Mouse (Mus musculus) neural tube, embryonic 14.5 days (tissue): Measurements from ENCODE around the gene Parm1. TPM values are rescaled to one million over a fixed set of nuclear protein-coding genes. Genes with fewer than 3 reads are reported as not detected.

ENCODE experiments used
- ATAC-seq: fragments of 200-750 bp; cut with Nextera tagmentation; 2 replicates; pipeline ENCODE4 v1.8.0; 2017; ENCODE audit warnings: low read depth, mild to moderate bottlenecking, moderate TSS enrichment, moderate library complexity
- H3K27ac ChIP-seq: fragments of 300-500 bp; sonication (generic); 2 replicates; pipeline ENCODE4 v1.5.1; 2014; ENCODE audit warnings: low read depth, mild to moderate bottlenecking, control low read depth, low read length, moderate library complexity, mixed read lengths
- H3K27me3 ChIP-seq: fragments of 300-500 bp; sonication (generic); 2 replicates; pipeline ENCODE4 v1.6.1; 2014; ENCODE audit warnings: low read length; ENCODE audit not compliant: control insufficient read depth, insufficient read depth
- H3K36me3 ChIP-seq: fragments of 300-500 bp; sonication (generic); 2 replicates; pipeline ENCODE4 v1.6.1; 2014; ENCODE audit warnings: low read length, mixed read lengths; ENCODE audit not compliant: control insufficient read depth, insufficient read depth
- H3K4me1 ChIP-seq: fragments of 300-500 bp; sonication (generic); 2 replicates; pipeline ENCODE4 v1.6.1; 2014; ENCODE audit warnings: low read length; ENCODE audit not compliant: control insufficient read depth, insufficient read depth
- H3K4me2 ChIP-seq: fragments of 300-500 bp; sonication (generic); 2 replicates; pipeline ENCODE4 v1.6.1; 2014; ENCODE audit warnings: mild to moderate bottlenecking, low read depth, low read length, control low read depth
- H3K4me3 ChIP-seq: fragments of 300-500 bp; sonication (generic); 2 replicates; pipeline ENCODE4 v1.5.1; 2014; ENCODE audit warnings: low read depth, low read length, control low read depth, mixed read lengths
- H3K9ac ChIP-seq: fragments of 300-500 bp; sonication (generic); replicated peaks from 2 replicates; pipeline ENCODE4 v1.6.1; 2014; ENCODE audit warnings: low read depth, mild to moderate bottlenecking, control low read depth, low read length, mixed read lengths
- H3K9me3 ChIP-seq: fragments of 300-500 bp; sonication (generic); 2 replicates; pipeline ENCODE4 v1.6.1; 2016; ENCODE audit warnings: low read length; ENCODE audit not compliant: control insufficient read depth
- WGBS: fragments of 180-500 bp; shearing (Covaris S2); extraction: QIAGEN DNeasy Blood & Tissue Kit; methylation state at CpG from one replicate; pipeline ENCODE4 v1.1.7; 2014; 5-methylcytosine and 5-hydroxymethylcytosine counted together
- polyA plus RNA-seq: library from polyadenylated mRNA; unstranded; fragments of >200 nt; fragmentation: Nextera tagmentation; extraction: Ambion mirVana; gene quantifications from 2 replicates; pipeline ENCODE4 v1.2.1, GENCODE M21; 2014

The Parm1 gene
- polyA plus RNA-seq, 1 experiment from 2014 or later, result 6.4 TPM

- Histone ChIP-seq H3K27ac (no peak overlapping the region), H3K4me2 (no peak overlapping the region), H3K4me3 (no peak overlapping the region), H3K4me1 (no peaks in the 10 kb centered on the region), H3K27me3 (no peaks in the 10 kb centered on the region), H3K9me3 (no peaks in the 10 kb centered on the region), H3K36me3 (no peaks in the 10 kb centered on the region), H3K9ac (no peak overlapping the region)
- 54% methylated on average over 5 of the region's 5 CpGs for WGBS
- no peak for ATAC-seq
These were observed 13.0 kb upstream of the Parm1 start for GRCm38 (mm10) chr5:91504320-91504922.

GRCm38 (mm10) chr5:91517077-91517476, 338 bp upstream of the Parm1 start:
- WGBS, result 18% methylated on average over 6 of the region's 6 CpGs

GRCm38 (mm10) chr5:91518302-91518790, 931 bp downstream of the Parm1 start:
- Histone ChIP-seq H3K36me3 (no peaks in the 10 kb centered on the region), H3K27ac (no peak overlapping the region), H3K4me3 (peak overlapping the region; percentile 51), H3K9ac (peak overlapping the region; percentile 56; the same call in 1 of the 2 replicates), H3K9me3 (no peaks in the 10 kb centered on the region), H3K4me2 (peak overlapping the region; percentile 95), H3K4me1 (peaks cover 12% of the 10 kb centered on the region), H3K27me3 (no peaks in the 10 kb centered on the region)
- WGBS, result 4% methylated on average over 16 of the region's 16 CpGs
- ATAC-seq, result no peak; the same call in 1 of the 2 replicates

More at GRCm38 (mm10) chr5:91517077-91517476, 338 bp upstream of the Parm1 start:
- H3K4me3 ChIP-seq, result peak overlapping the region; percentile 51
- peak overlapping the region; percentile 95 for H3K4me2 ChIP-seq
- peaks cover 12% of the 10 kb centered on the region for H3K4me1 ChIP-seq
- no peaks in the 10 kb centered on the region for H3K9me3 ChIP-seq
- H3K27me3 ChIP-seq, result no peaks in the 10 kb centered on the region
- no peaks in the 10 kb centered on the region for H3K36me3 ChIP-seq
- no peak overlapping the region for H3K9ac ChIP-seq
- no peak overlapping the region for H3K27ac ChIP-seq
- no peak for ATAC-seq

GRCm38 (mm10) chr5:91518946-91519345, 1.5 kb downstream of the Parm1 start:
- Histone ChIP-seq H3K9me3 (no peaks in the 10 kb centered on the region), H3K9ac (no peak overlapping the region)
- ATAC-seq, result no peak

GRCm38 (mm10) chr5:91519521-91519920, 2.1 kb downstream of the Parm1 start:
- ATAC-seq, result no peak
- 44% methylated on average over 4 of the region's 4 CpGs for WGBS
- no peak overlapping the region for H3K9ac ChIP-seq
- H3K27me3 ChIP-seq, result no peaks in the 10 kb centered on the region
- H3K27ac ChIP-seq, result no peak overlapping the region
- no peaks in the 10 kb centered on the region for H3K9me3 ChIP-seq
- no peak overlapping the region for H3K4me3 ChIP-seq
- peaks cover 12% of the 10 kb centered on the region for H3K4me1 ChIP-seq
- no peaks in the 10 kb centered on the region for H3K36me3 ChIP-seq
- peak overlapping the region; percentile 95; the same call in 1 of the 2 replicates for H3K4me2 ChIP-seq

More at GRCm38 (mm10) chr5:91518946-91519345, 1.5 kb downstream of the Parm1 start:
- WGBS, result 28% methylated on average over 7 of the region's 7 CpGs
- H3K4me1 ChIP-seq, result peaks cover 12% of the 10 kb centered on the region
- H3K36me3 ChIP-seq, result no peaks in the 10 kb centered on the region
- peak overlapping the region; percentile 95 for H3K4me2 ChIP-seq
- H3K27me3 ChIP-seq, result no peaks in the 10 kb centered on the region
- H3K4me3 ChIP-seq, result peak overlapping the region; percentile 51
- no peak overlapping the region for H3K27ac ChIP-seq

- H3K4me3 ChIP-seq, result no peak overlapping the region
- WGBS, result 86% methylated on average over 10 of the region's 10 CpGs
- no peak overlapping the region for H3K27ac ChIP-seq
- H3K27me3 ChIP-seq, result no peaks in the 10 kb centered on the region
- H3K9me3 ChIP-seq, result no peaks in the 10 kb centered on the region
- no peaks in the 10 kb centered on the region for H3K36me3 ChIP-seq
- no peak overlapping the region for H3K9ac ChIP-seq
- no peak for ATAC-seq
- no peaks in the 10 kb centered on the region for H3K4me1 ChIP-seq
- no peak overlapping the region for H3K4me2 ChIP-seq
These were observed 15.5 kb downstream of the Parm1 start for GRCm38 (mm10) chr5:91532748-91533496.

- 84% methylated on average over 7 of the region's 7 CpGs for WGBS
- H3K4me1 ChIP-seq, result no peaks in the 10 kb centered on the region
- H3K9me3 ChIP-seq, result no peaks in the 10 kb centered on the region
- H3K9ac ChIP-seq, result no peak overlapping the region
- no peak overlapping the region for H3K4me3 ChIP-seq
- no peak for ATAC-seq
- no peaks in the 10 kb centered on the region for H3K36me3 ChIP-seq
- no peak overlapping the region for H3K4me2 ChIP-seq
- no peaks in the 10 kb centered on the region for H3K27me3 ChIP-seq
- no peak overlapping the region for H3K27ac ChIP-seq
These were observed 41.7 kb downstream of the Parm1 start for GRCm38 (mm10) chr5:91559071-91559610.

- no peak overlapping the region for H3K4me3 ChIP-seq
- no peaks in the 10 kb centered on the region for H3K4me1 ChIP-seq
- no peak overlapping the region for H3K9ac ChIP-seq
- no peak overlapping the region for H3K27ac ChIP-seq
- ATAC-seq, result no peak
- H3K36me3 ChIP-seq, result no peaks in the 10 kb centered on the region
- H3K27me3 ChIP-seq, result no peaks in the 10 kb centered on the region
- no peak overlapping the region for H3K4me2 ChIP-seq
- 73% methylated on average over 2 of the region's 2 CpGs for WGBS
- no peaks in the 10 kb centered on the region for H3K9me3 ChIP-seq
These were observed 42.3 kb downstream of the Parm1 start for GRCm38 (mm10) chr5:91559711-91560110.

- 89% methylated on average over 3 of the region's 3 CpGs for WGBS
- no peaks in the 10 kb centered on the region for H3K27me3 ChIP-seq
- no peaks in the 10 kb centered on the region for H3K4me1 ChIP-seq
- ATAC-seq, result no peak
- no peaks in the 10 kb centered on the region for H3K9me3 ChIP-seq
- H3K27ac ChIP-seq, result no peak overlapping the region
- no peaks in the 10 kb centered on the region for H3K36me3 ChIP-seq
- no peak overlapping the region for H3K4me3 ChIP-seq
- no peak overlapping the region for H3K4me2 ChIP-seq
- H3K9ac ChIP-seq, result no peak overlapping the region
These were observed 44.0 kb downstream of the Parm1 start for GRCm38 (mm10) chr5:91561394-91561793.
